Mouse (Mus musculus): Measurements from ENCODE around the gene Slc35a5.

GRCm38 (mm10) chr16:45142565-45142964 lies 15.9 kb downstream of the Slc35a5 start:
- TF ChIP-seq CTCF (IDR thresholded peaks at IDR 0.05; ENCODE audit: borderline replicate concordance, insufficient read depth, low read depth, low read length), result no peak
- no peak for TF ChIP-seq POLR2A (IDR thresholded peaks at IDR 0.05; ENCODE audit: borderline replicate concordance, insufficient read depth, low read length)
